Mouse (Mus musculus) monocyte, adult 5-6 weeks (primary cell): ENCODE measurements around the gene Ndufb7. TPM values are rescaled to one million over a fixed set of nuclear protein-coding genes. Genes with fewer than 3 reads are reported as not detected.
"Not testable (repeated sequence)": the region's sequence is repeated elsewhere in the genome, so short reads cannot be mapped to it uniquely, and the experiment has no call there.

Experiments
- ATAC-seq: fragments of 153-309, 156-312 bp; replicated peaks from 2 replicates; pipeline ENCODE4 v1.8.0; 2017; ENCODE audit warnings: mild to moderate bottlenecking; ENCODE audit not compliant: low TSS enrichment, insufficient number of reproducible peaks, severe bottlenecking, poor library complexity, low FRiP score
- total RNA-seq: library from RNA; stranded (forward); fragments of 200-1000, 200-491, 200-594 nt; gene quantifications from 3 replicates; pipeline ENCODE4 v1.2.3, GENCODE M21; 2017

Gene Ndufb7
- total RNA-seq, 1 experiment from 2014 or later = 196 TPM

GRCm38 (mm10) chr8:83594167-83595049 is 27.9 kb downstream of the Ndufb7 start:
- peak; percentile 96 for ATAC-seq

DNA sequence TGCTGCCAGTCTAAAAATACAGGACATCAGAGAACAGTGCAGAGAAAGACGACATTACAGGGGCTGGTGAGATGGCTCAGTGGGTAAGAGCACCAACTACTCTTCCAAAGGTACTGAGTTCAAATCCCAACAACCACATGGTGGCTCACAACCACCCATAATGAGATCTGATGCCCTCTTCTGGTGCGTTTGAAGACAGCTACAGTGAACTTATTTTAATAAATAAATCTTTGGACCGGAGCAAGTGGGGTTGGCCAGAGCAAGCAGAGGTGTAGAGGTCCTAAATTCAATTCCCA is 28.5 kb downstream of the Ndufb7 start:
- ATAC-seq = not testable (repeated sequence)

- ATAC-seq = no peak
Measured at GRCm38 (mm10) chr8:83596369-83596768, 29.9 kb downstream of the Ndufb7 start.

GRCm38 (mm10) chr8:83598146-83598545 is 31.7 kb downstream of the Ndufb7 start:
- no peak for ATAC-seq

- ATAC-seq = no peak
Measured at GRCm38 (mm10) chr8:83599814-83600213, 33.3 kb downstream of the Ndufb7 start.

DNA sequence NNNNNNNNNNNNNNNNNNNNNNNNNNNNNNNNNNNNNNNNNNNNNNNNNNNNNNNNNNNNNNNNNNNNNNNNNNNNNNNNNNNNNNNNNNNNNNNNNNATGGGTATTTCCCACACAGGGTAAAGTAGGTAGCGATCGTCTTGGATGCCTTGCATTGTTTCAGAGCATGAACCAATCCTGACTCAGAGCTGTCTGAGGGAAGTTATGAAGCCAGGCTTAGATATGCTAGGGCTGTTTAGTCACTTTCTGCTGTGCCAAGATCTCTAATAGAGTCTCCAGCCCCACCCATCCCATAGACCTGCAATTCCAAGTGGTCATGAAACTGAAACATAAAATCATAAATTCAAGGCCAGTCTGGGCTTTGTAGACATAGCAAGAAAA is 36.2 kb downstream of the Ndufb7 start:
- no peak for ATAC-seq

DNA sequence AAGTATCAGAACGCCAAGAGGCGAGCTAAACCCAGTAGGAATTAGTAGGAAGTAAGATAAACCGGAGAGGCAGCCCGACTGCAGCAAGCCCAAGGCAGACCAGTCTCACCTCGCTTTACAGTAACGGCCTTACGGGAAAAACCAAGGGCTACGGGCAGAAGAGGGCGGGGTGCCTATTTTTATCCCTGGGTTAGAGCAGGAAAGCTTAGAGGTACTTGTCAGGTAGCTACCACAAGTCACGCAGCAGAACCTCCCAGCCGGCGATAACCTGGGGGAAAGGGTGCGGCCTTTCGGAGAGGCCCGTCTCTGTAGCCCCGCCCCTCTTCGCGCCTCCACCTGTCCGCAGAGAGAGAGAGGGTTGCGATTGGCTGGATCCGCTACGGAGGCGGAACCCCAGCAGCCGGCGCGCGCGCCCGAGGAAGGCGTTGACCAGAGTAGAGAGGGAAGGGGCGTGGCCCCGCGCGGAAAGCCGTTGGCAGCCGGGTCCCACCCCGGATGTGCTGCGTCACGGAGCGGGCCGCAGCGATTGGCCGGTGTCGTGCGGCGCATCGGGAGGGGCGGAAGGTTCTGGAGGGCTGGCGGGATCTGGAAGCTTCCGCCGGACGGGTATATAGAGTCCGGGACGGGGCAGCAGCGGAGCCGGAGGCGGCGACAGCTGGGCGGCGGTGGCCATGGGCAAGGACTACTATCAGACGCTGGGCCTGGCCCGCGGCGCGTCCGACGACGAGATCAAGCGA is 41.4 kb downstream of the Ndufb7 start, which contains the start of the genes Tecr and Dnajb1:
Gene Tecr, minus strand, starts transcription at position 311 of the 737 bp plus-strand sequence.
Gene Dnajb1, plus strand, starts transcription at position 533 of the 737 bp plus-strand sequence.
- peak; percentile 92 for ATAC-seq

- peak; percentile 29 for ATAC-seq
Measured at GRCm38 (mm10) chr8:83608398-83608829, 41.9 kb downstream of the Ndufb7 start.

- ATAC-seq = no peak
Measured at GRCm38 (mm10) chr8:83609086-83609485, 42.6 kb downstream of the Ndufb7 start.

GRCm38 (mm10) chr8:83609547-83610180 is 43.2 kb downstream of the Ndufb7 start:
- no peak for ATAC-seq

- no peak for ATAC-seq
Measured at GRCm38 (mm10) chr8:83611921-83612320, 45.5 kb downstream of the Ndufb7 start.

DNA sequence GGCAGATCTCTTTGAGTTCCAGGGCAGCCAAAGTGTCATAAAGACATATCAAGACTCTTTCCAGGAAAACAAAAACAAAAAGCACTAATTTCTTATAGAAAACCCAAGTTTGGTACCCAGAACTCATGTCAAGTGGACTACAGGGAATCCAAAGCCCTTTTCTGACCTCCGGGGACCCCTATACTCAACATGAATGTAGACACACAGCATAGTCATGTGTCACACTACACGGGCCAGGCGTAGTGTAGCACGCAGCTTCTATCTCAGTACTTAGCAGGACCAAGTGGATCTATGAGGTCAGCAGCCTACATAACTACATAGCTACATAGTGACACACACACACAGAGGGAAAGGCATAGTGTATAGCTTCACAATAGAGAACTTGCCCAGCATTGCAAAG is 47.2 kb downstream of the Ndufb7 start:
- ATAC-seq = no peak

DNA sequence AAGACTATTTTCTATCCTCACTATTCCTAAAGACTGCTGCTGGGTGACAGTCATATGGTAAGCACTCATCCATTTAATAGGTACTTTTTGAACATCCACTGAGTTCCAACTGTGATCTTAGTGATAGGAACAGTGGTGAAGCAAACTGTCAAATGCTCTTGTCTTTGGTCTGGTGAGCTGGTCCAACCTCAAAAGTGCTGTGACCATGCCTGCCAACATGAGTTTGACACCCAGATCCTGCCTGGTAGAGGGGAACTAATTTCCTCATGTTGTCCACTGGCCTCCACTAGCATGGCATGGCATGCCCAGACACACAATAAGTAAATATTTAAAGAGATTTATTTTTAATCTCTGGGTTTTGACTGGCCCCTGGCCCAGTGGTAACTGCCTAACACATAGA is 50.2 kb downstream of the Ndufb7 start:
- no peak for ATAC-seq

DNA sequence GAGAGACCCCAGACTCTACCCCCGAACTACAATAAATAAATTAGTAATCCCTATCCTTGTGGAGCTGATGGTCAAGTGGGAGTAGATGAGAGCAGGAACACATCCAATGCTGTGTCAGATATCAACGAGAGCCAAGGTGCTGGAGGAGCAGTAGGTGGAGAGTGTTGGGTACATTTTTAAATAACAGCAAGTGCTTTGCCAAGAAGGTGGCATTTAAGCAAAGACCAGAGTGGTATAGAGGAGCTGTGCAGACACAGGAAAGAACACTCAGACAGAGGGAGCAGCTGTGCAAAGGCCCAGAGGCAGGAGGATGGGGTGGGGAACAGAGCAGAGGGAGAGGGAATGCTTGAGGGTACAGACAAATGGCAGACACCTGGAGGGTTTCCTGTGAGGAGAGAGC is 50.6 kb downstream of the Ndufb7 start:
- ATAC-seq = no peak

DNA sequence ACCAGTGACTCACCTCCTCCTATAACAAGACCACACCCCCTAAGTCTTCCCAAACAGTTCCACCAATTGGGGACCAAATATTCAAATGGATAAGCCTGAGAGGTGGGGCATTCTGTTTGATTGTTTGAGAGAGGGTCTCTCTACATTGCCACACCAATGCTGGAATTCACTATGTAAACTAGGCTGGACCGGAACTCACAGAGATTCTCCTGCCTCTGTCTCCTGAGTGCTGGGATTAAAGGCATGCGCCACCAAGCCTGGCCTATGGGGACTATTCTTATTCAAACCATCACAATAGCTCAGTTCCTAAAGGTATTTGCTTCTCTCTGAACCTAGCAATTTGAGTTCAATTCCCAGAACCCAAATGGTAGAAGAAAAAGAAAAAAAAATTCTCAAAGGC is 52.1 kb downstream of the Ndufb7 start:
- ATAC-seq = no peak

- no peak for ATAC-seq
Measured at GRCm38 (mm10) chr8:83619568-83620285, 53.3 kb downstream of the Ndufb7 start.
